Mouse (Mus musculus): ENCODE results near the gene Cped1. TPM values are rescaled to one million over a fixed set of nuclear protein-coding genes. Genes with fewer than 3 reads are reported as not detected.
"Not testable (repeated sequence)": the region's sequence is repeated elsewhere in the genome, so short reads cannot be mapped to it uniquely, and the experiment has no call there.

The Cped1 gene
- polyA plus RNA-seq, 1 experiment from 2014 or later = 3.1 TPM

GRCm38 (mm10) chr6:22224351-22224750, 238.6 kb downstream of the Cped1 start:
- 90% methylated on average over 4 of the region's 4 CpGs for WGBS
- Histone ChIP-seq H3K9ac (ENCODE audit: low read depth, low read length) (no peak overlapping the region), H3K36me3 (ENCODE audit: control insufficient read depth, insufficient read depth, low read length) (no peaks in the 10 kb centered on the region), H3K4me1 (ENCODE audit: control insufficient read depth, insufficient read depth, low read depth, low read length) (no peaks in the 10 kb centered on the region), H3K27ac (ENCODE audit: low read depth, low read length) (no peak overlapping the region), H3K4me3 (ENCODE audit: low read length) (no peak overlapping the region), H3K4me2 (ENCODE audit: low read length) (no peak overlapping the region), H3K9me3 (ENCODE audit: control insufficient read depth, low read length) (no peaks in the 10 kb centered on the region), H3K27me3 (replicated peaks; ENCODE audit: control insufficient read depth, insufficient read depth, low read length) (no peaks in the 10 kb centered on the region)
- no peak for ATAC-seq

GRCm38 (mm10) chr6:22231244-22231643, 245.5 kb downstream of the Cped1 start:
- Histone ChIP-seq H3K36me3 (ENCODE audit: control insufficient read depth, insufficient read depth, low read length) (no peaks in the 10 kb centered on the region), H3K4me1 (ENCODE audit: control insufficient read depth, insufficient read depth, low read depth, low read length) (no peaks in the 10 kb centered on the region), H3K4me2 (ENCODE audit: low read length) (no peak overlapping the region), H3K27ac (ENCODE audit: low read depth, low read length) (no peak overlapping the region), H3K4me3 (ENCODE audit: low read length) (no peak overlapping the region), H3K9me3 (ENCODE audit: control insufficient read depth, low read length) (no peaks in the 10 kb centered on the region), H3K27me3 (replicated peaks; ENCODE audit: control insufficient read depth, insufficient read depth, low read length) (no peaks in the 10 kb centered on the region), H3K9ac (ENCODE audit: low read depth, low read length) (no peak overlapping the region)
- no peak for ATAC-seq
- 86% methylated on average over 3 of the region's 3 CpGs for WGBS

- Histone ChIP-seq H3K4me3 (ENCODE audit: low read length) (no peak overlapping the region), H3K36me3 (ENCODE audit: control insufficient read depth, insufficient read depth, low read length) (no peaks in the 10 kb centered on the region), H3K27me3 (replicated peaks; ENCODE audit: control insufficient read depth, insufficient read depth, low read length) (no peaks in the 10 kb centered on the region), H3K4me1 (ENCODE audit: control insufficient read depth, insufficient read depth, low read depth, low read length) (no peaks in the 10 kb centered on the region), H3K4me2 (ENCODE audit: low read length) (no peak overlapping the region), H3K27ac (ENCODE audit: low read depth, low read length) (no peak overlapping the region), H3K9ac (ENCODE audit: low read depth, low read length) (no peak overlapping the region), H3K9me3 (ENCODE audit: control insufficient read depth, low read length) (no peaks in the 10 kb centered on the region)
- ATAC-seq = no peak
- whole genome bisulfite sequencing = 77% methylated on average over 6 of the region's 6 CpGs
Measured at GRCm38 (mm10) chr6:22233517-22233916, 247.8 kb downstream of the Cped1 start.

GRCm38 (mm10) chr6:22235133-22235532, 249.4 kb downstream of the Cped1 start:
- 86% methylated on average over 6 of the region's 6 CpGs for WGBS
- no peak for ATAC-seq
- no peak overlapping the region for H3K4me3 ChIP-seq (ENCODE audit: low read length)

DNA sequence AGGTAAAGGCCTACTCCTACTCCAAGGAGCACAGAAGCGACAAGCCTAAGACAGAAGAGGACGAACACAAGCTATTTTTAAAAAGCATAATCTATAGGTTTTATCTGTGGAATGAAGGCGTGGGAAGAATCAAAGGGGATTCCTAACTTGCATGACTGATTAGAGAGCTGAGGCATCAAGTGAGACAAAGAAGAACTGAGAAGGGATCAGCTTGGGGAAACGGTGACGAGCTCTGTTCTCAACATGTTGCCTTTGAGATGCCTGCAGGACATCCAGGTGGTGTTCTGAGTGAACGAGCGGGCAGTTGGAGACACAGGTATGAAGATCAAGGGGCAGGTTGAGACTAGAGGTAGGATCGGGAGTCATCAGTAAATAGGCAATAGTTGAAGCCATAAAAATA, 257.6 kb downstream of the Cped1 start:
- no peaks in the 10 kb centered on the region for H3K27me3 ChIP-seq (replicated peaks; ENCODE audit: control insufficient read depth, insufficient read depth, low read length)
- H3K4me3 ChIP-seq (ENCODE audit: low read length) = no peak overlapping the region
- no peak overlapping the region for H3K9ac ChIP-seq (ENCODE audit: low read depth, low read length)
- H3K27ac ChIP-seq (ENCODE audit: low read depth, low read length) = no peak overlapping the region
- H3K4me2 ChIP-seq (ENCODE audit: low read length) = no peak overlapping the region
- H3K4me1 ChIP-seq (ENCODE audit: control insufficient read depth, insufficient read depth, low read depth, low read length) = no peaks in the 10 kb centered on the region
- H3K9me3 ChIP-seq (ENCODE audit: control insufficient read depth, low read length) = 0 out of 2 replicates have a peak, but pooled peaks cover 2% of the 10 kb centered on the region
- WGBS = 78% methylated on average over 8 of the region's 8 CpGs
- H3K36me3 ChIP-seq (ENCODE audit: control insufficient read depth, insufficient read depth, low read length) = no peaks in the 10 kb centered on the region
- ATAC-seq = no peak

More at GRCm38 (mm10) chr6:22235133-22235532, 249.4 kb downstream of the Cped1 start:
- H3K27ac ChIP-seq (ENCODE audit: low read depth, low read length) = no peak overlapping the region
- H3K9me3 ChIP-seq (ENCODE audit: control insufficient read depth, low read length) = no peaks in the 10 kb centered on the region
- no peak overlapping the region for H3K9ac ChIP-seq (ENCODE audit: low read depth, low read length)
- no peaks in the 10 kb centered on the region for H3K4me1 ChIP-seq (ENCODE audit: control insufficient read depth, insufficient read depth, low read depth, low read length)
- no peaks in the 10 kb centered on the region for H3K27me3 ChIP-seq (replicated peaks; ENCODE audit: control insufficient read depth, insufficient read depth, low read length)
- H3K4me2 ChIP-seq (ENCODE audit: low read length) = no peak overlapping the region
- no peaks in the 10 kb centered on the region for H3K36me3 ChIP-seq (ENCODE audit: control insufficient read depth, insufficient read depth, low read length)

GRCm38 (mm10) chr6:22246696-22247095, 261.0 kb downstream of the Cped1 start:
- H3K4me2 ChIP-seq (ENCODE audit: low read length) = no peak overlapping the region
- no peaks in the 10 kb centered on the region for H3K4me1 ChIP-seq (ENCODE audit: control insufficient read depth, insufficient read depth, low read depth, low read length)
- H3K36me3 ChIP-seq (ENCODE audit: control insufficient read depth, insufficient read depth, low read length) = no peaks in the 10 kb centered on the region
- no peak for ATAC-seq
- no peak overlapping the region for H3K9ac ChIP-seq (ENCODE audit: low read depth, low read length)
- H3K27me3 ChIP-seq (replicated peaks; ENCODE audit: control insufficient read depth, insufficient read depth, low read length) = no peaks in the 10 kb centered on the region
- no peak overlapping the region for H3K27ac ChIP-seq (ENCODE audit: low read depth, low read length)
- no peak overlapping the region for H3K4me3 ChIP-seq (ENCODE audit: low read length)
- 94% methylated on average over 2 of the region's 2 CpGs for WGBS
- H3K9me3 ChIP-seq (ENCODE audit: control insufficient read depth, low read length) = 0 out of 2 replicates have a peak, but pooled peaks cover 2% of the 10 kb centered on the region

DNA sequence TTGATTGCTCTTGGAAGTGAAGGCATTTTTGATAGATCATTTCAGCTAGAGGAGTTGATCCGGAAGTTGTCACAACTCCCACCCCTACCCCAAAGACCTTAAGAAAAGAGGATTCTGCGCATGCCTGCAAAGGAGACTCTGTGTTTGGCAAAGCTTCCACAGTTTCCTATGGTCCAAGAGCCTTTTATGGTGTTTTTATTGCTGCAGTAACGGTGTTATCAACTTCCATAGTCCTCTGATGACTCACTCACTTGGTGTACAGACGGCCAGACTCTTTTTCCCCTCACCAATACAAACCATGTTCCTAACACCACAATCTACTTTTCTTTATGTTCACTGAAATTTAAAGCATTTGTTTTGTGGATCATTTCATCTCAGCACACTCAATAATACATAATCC, 273.1 kb downstream of the Cped1 start:
- Histone ChIP-seq H3K4me1 (ENCODE audit: control insufficient read depth, insufficient read depth, low read depth, low read length) (no peaks in the 10 kb centered on the region), H3K27me3 (replicated peaks; ENCODE audit: control insufficient read depth, insufficient read depth, low read length) (no peaks in the 10 kb centered on the region), H3K9ac (ENCODE audit: low read depth, low read length) (no peak overlapping the region), H3K27ac (ENCODE audit: low read depth, low read length) (no peak overlapping the region), H3K4me3 (ENCODE audit: low read length) (no peak overlapping the region), H3K9me3 (ENCODE audit: control insufficient read depth, low read length) (no peaks in the 10 kb centered on the region), H3K4me2 (ENCODE audit: low read length) (no peak overlapping the region), H3K36me3 (ENCODE audit: control insufficient read depth, insufficient read depth, low read length) (no peaks in the 10 kb centered on the region)
- ATAC-seq = no peak
- WGBS = 85% methylated on average over 4 of the region's 4 CpGs

- no peak overlapping the region for H3K4me3 ChIP-seq (ENCODE audit: low read length)
Measured at GRCm38 (mm10) chr6:22262519-22262918, 276.8 kb downstream of the Cped1 start.

GRCm38 (mm10) chr6:22264094-22264493, 278.4 kb downstream of the Cped1 start:
- not testable (repeated sequence) for H3K27ac ChIP-seq (ENCODE audit: low read depth, low read length); H3K27me3 ChIP-seq (replicated peaks; ENCODE audit: control insufficient read depth, insufficient read depth, low read length); H3K36me3 ChIP-seq (ENCODE audit: control insufficient read depth, insufficient read depth, low read length); H3K4me1 ChIP-seq (ENCODE audit: control insufficient read depth, insufficient read depth, low read depth, low read length); H3K9me3 ChIP-seq (ENCODE audit: control insufficient read depth, low read length); H3K9ac ChIP-seq (ENCODE audit: low read depth, low read length); ATAC-seq; H3K4me3 ChIP-seq (ENCODE audit: low read length); H3K4me2 ChIP-seq (ENCODE audit: low read length)
- 90% methylated on average over 8 of the region's 8 CpGs for WGBS

More at GRCm38 (mm10) chr6:22262519-22262918, 276.8 kb downstream of the Cped1 start:
- no peaks in the 10 kb centered on the region for H3K27me3 ChIP-seq (replicated peaks; ENCODE audit: control insufficient read depth, insufficient read depth, low read length)
- H3K27ac ChIP-seq (ENCODE audit: low read depth, low read length) = no peak overlapping the region
- H3K4me1 ChIP-seq (ENCODE audit: control insufficient read depth, insufficient read depth, low read depth, low read length) = no peaks in the 10 kb centered on the region
- no peak for ATAC-seq
- no peak overlapping the region for H3K9ac ChIP-seq (ENCODE audit: low read depth, low read length)
- WGBS = 71% methylated on average over 4 of the region's 4 CpGs
- no peak overlapping the region for H3K4me2 ChIP-seq (ENCODE audit: low read length)
- H3K36me3 ChIP-seq (ENCODE audit: control insufficient read depth, insufficient read depth, low read length) = no peaks in the 10 kb centered on the region
- H3K9me3 ChIP-seq (ENCODE audit: control insufficient read depth, low read length) = no peaks in the 10 kb centered on the region

DNA sequence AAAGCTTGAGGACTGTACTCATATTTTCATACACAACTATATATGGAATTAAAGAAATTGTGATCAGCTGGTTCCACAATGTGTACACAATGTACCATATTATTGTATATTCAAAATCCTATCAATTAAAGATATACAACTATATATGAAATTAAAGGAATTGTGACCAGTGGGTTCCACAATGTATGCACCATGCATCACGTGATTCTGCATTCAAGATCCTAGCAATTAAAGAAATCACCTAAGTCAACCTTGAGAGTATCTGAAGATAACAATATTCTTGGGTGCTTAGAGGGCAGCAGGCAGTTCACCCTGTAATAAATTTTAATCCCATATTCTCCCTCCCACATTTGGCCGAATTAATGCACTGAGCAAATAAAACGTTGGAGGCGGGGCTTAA, 280.3 kb downstream of the Cped1 start:
- no peaks in the 10 kb centered on the region for H3K9me3 ChIP-seq (ENCODE audit: control insufficient read depth, low read length)
- H3K27ac ChIP-seq (ENCODE audit: low read depth, low read length) = no peak overlapping the region
- no peak overlapping the region for H3K4me3 ChIP-seq (ENCODE audit: low read length)
- WGBS = 87% methylated on average over 4 of the region's 4 CpGs
- no peaks in the 10 kb centered on the region for H3K27me3 ChIP-seq (replicated peaks; ENCODE audit: control insufficient read depth, insufficient read depth, low read length)
- no peak overlapping the region for H3K4me2 ChIP-seq (ENCODE audit: low read length)
- no peak for ATAC-seq
- no peak overlapping the region for H3K9ac ChIP-seq (ENCODE audit: low read depth, low read length)
- H3K36me3 ChIP-seq (ENCODE audit: control insufficient read depth, insufficient read depth, low read length) = no peaks in the 10 kb centered on the region
- H3K4me1 ChIP-seq (ENCODE audit: control insufficient read depth, insufficient read depth, low read depth, low read length) = no peaks in the 10 kb centered on the region
